Mouse (Mus musculus) thymus, adult 2 months (tissue): ENCODE measurements around the gene Rtn4ip1. TPM values are rescaled to one million over a fixed set of nuclear protein-coding genes. Genes with fewer than 3 reads are reported as not detected.
A peak's percentile ranks its signal among the peaks of the same experiment; 100 is the strongest.

Experiments used
- DNase-seq: peaks from one replicate; pipeline ENCODE4 v3.0.0; 2021
- H3K27ac ChIP-seq: fragments of 200-500 bp; 2 replicates; pipeline ENCODE4 v1.5.1; 2012; ENCODE audit warnings: low read length, control low read depth; ENCODE audit not compliant: control insufficient read depth, insufficient read depth
- H3K27me3 ChIP-seq: fragments of 200-500 bp; 2 replicates; pipeline ENCODE4 v1.6.1; 2012; ENCODE audit warnings: mild to moderate bottlenecking, low read length, moderate library complexity, mixed read lengths; ENCODE audit not compliant: control insufficient read depth, insufficient read depth
- H3K36me3 ChIP-seq: fragments of 200-500 bp; 2 replicates; pipeline ENCODE4 v1.6.1; 2012; ENCODE audit warnings: mild to moderate bottlenecking, low read length, moderate library complexity; ENCODE audit not compliant: control insufficient read depth, insufficient read depth
- H3K4me1 ChIP-seq: fragments of 200-500 bp; replicated peaks from 2 replicates; pipeline ENCODE4 v1.6.1; 2012; ENCODE audit warnings: low read length; ENCODE audit not compliant: control insufficient read depth, insufficient read depth
- H3K4me3 ChIP-seq: fragments of 200-500 bp; 2 replicates; pipeline ENCODE4 v1.5.1; 2012; ENCODE audit warnings: mild to moderate bottlenecking, low read length, control low read depth, moderate library complexity; ENCODE audit not compliant: control insufficient read depth, insufficient read depth
- CTCF ChIP-seq: fragments of 200-500 bp; IDR thresholded peaks from 2 replicates; pipeline ENCODE4 v1.5.1; 2012; ENCODE audit warnings: mild to moderate bottlenecking, control low read depth, low read length, moderate library complexity, borderline replicate concordance; ENCODE audit not compliant: control insufficient read depth, poor library complexity, insufficient read depth; ENCODE audit errors: extremely low read depth
- POLR2A ChIP-seq: fragments of 200-500 bp; IDR thresholded peaks from 2 replicates; pipeline ENCODE4 v1.6.1; 2012; ENCODE audit warnings: mild to moderate bottlenecking, low read length, control low read depth, moderate library complexity; ENCODE audit not compliant: control insufficient read depth, poor library complexity, insufficient read depth; ENCODE audit errors: extremely low read depth
- WGBS: fragments of 180-500 bp; shearing (Covaris S2); methylation state at CpG from one replicate; pipeline ENCODE4 v1.1.7; 2018; 5-methylcytosine and 5-hydroxymethylcytosine counted together
- polyA plus RNA-seq: library from polyadenylated mRNA; depleted of rRNA; stranded (reverse); fragments of >200 nt; gene quantifications from 2 replicates; pipeline ENCODE4 v1.2.3, GENCODE M21; 2012

The Rtn4ip1 gene
- polyA plus RNA-seq, 1 experiment, result 10.2 TPM

GRCm38 (mm10) chr10:43997276-43997675 is 95.7 kb downstream of the Rtn4ip1 start:
- 35% methylated on average over 10 of the region's 10 CpGs for WGBS
- H3K27me3 ChIP-seq, result no peaks in the 10 kb centered on the region
- no peaks in the 10 kb centered on the region for H3K36me3 ChIP-seq
- TF ChIP-seq CTCF, result no peak
- TF ChIP-seq POLR2A, result no peak
- peak overlapping the region; percentile 78 for H3K27ac ChIP-seq
- H3K4me1 ChIP-seq, result peaks cover 22% of the 10 kb centered on the region
- peak; percentile 36 for DNase-seq
- no peak overlapping the region for H3K4me3 ChIP-seq

GRCm38 (mm10) chr10:43998023-43998422 is 96.4 kb downstream of the Rtn4ip1 start:
- no peak for DNase-seq
- Histone ChIP-seq H3K27me3 (no peaks in the 10 kb centered on the region), H3K4me1 (peaks cover 22% of the 10 kb centered on the region), H3K36me3 (no peaks in the 10 kb centered on the region), H3K27ac (no peak overlapping the region), H3K4me3 (no peak overlapping the region)
- no peak for TF ChIP-seq CTCF
- no peak for TF ChIP-seq POLR2A
- WGBS, result 90% methylated on average over 9 of the region's 9 CpGs

- no peak for DNase-seq
- Histone ChIP-seq H3K4me1 (peaks cover 24% of the 10 kb centered on the region), H3K27ac (no peak overlapping the region), H3K36me3 (no peaks in the 10 kb centered on the region), H3K27me3 (peaks cover 5% of the 10 kb centered on the region; the same call in 1 of the 2 replicates), H3K4me3 (no peak overlapping the region)
- 89% methylated on average over 8 of the region's 8 CpGs for WGBS
- no peak for TF ChIP-seq CTCF
- no peak for TF ChIP-seq POLR2A
These were observed 97.0 kb downstream of the Rtn4ip1 start for GRCm38 (mm10) chr10:43998503-43999082.

- TF ChIP-seq CTCF, result no peak
- TF ChIP-seq POLR2A, result no peak
- Histone ChIP-seq H3K27me3 (peaks cover 17% of the 10 kb centered on the region; the same call in 1 of the 2 replicates), H3K27ac (no peak overlapping the region), H3K36me3 (no peaks in the 10 kb centered on the region), H3K4me1 (peaks cover 31% of the 10 kb centered on the region), H3K4me3 (no peak overlapping the region)
- no peak for DNase-seq
- WGBS, result 87% methylated on average over 2 of the region's 2 CpGs
These were observed 98.7 kb downstream of the Rtn4ip1 start for GRCm38 (mm10) chr10:44000156-44000865.

- TF ChIP-seq POLR2A (no peak), CTCF (no peak)
- WGBS, result 49% methylated on average over 14 of the region's 14 CpGs
- Histone ChIP-seq H3K27ac (no peak overlapping the region), H3K4me3 (no peak overlapping the region), H3K36me3 (no peaks in the 10 kb centered on the region), H3K4me1 (peaks cover 25% of the 10 kb centered on the region), H3K27me3 (peaks cover 17% of the 10 kb centered on the region; the same call in 1 of the 2 replicates)
- DNase-seq, result peak; percentile 33
These were observed 100.7 kb downstream of the Rtn4ip1 start for GRCm38 (mm10) chr10:44002004-44002940.

- TF ChIP-seq CTCF (no peak), POLR2A (no peak)
- Histone ChIP-seq H3K36me3 (no peaks in the 10 kb centered on the region), H3K27me3 (peaks cover 17% of the 10 kb centered on the region; the same call in 1 of the 2 replicates), H3K27ac (no peak overlapping the region), H3K4me3 (peak overlapping the region; percentile 89), H3K4me1 (peaks cover 19% of the 10 kb centered on the region; the same call in 1 of the 2 replicates)
- DNase-seq, result no peak
- WGBS, result 4% methylated on average over 11 of the region's 11 CpGs
These were observed 101.5 kb downstream of the Rtn4ip1 start for GRCm38 (mm10) chr10:44002995-44003524.
